Mouse (Mus musculus) CH12.LX (cell line): ENCODE results near the gene Ube2c.

ENCODE experiments used
- CHD2 ChIP-seq: IDR thresholded peaks from 2 replicates; pipeline ENCODE4 v1.6.1; 2011; ENCODE audit warnings: low read length, improper control_type of control experiment
- CTCF ChIP-seq, 2 experiments: IDR thresholded peaks in 1 of 2; conservative IDR thresholded peaks in 1 of 2; 2 replicates each; pipeline ENCODE4 v1.5.1; 2011 to 2012; ENCODE audit warnings: low read depth in 2 of 2, low read length in 2 of 2, improper control_type of control experiment in 1 of 2, inconsistent platforms in 1 of 2, mild to moderate bottlenecking in 1 of 2, moderate library complexity in 1 of 2
- GABPA ChIP-seq: IDR thresholded peaks from 2 replicates; pipeline ENCODE4 v1.6.1; 2012; ENCODE audit warnings: low read depth, low read length, improper control_type of control experiment, inconsistent platforms; ENCODE audit not compliant: insufficient replicate concordance
- HCFC1 ChIP-seq: IDR thresholded peaks from 2 replicates; pipeline ENCODE4 v1.6.1; 2012; ENCODE audit warnings: low read depth, mild to moderate bottlenecking, inconsistent platforms, low read length, improper control_type of control experiment
- JUND ChIP-seq: conservative IDR thresholded peaks from 2 replicates; pipeline ENCODE4 v1.6.1; 2011; ENCODE audit warnings: low read depth, low read length, improper control_type of control experiment
- POLR2A ChIP-seq: IDR thresholded peaks from 2 replicates; pipeline ENCODE4 v1.6.1; 2011; ENCODE audit warnings: low read depth, mild to moderate bottlenecking, improper control_type of control experiment, low read length
- RAD21 ChIP-seq: IDR thresholded peaks from 2 replicates; pipeline ENCODE4 v1.6.1; 2011; ENCODE audit warnings: low read depth, mild to moderate bottlenecking, low read length, improper control_type of control experiment, moderate library complexity
- SMC3 ChIP-seq: IDR thresholded peaks from 2 replicates; pipeline ENCODE4 v1.6.1; 2011; ENCODE audit warnings: low read depth, low read length, improper control_type of control experiment
- UBTF ChIP-seq: IDR thresholded peaks from 2 replicates; pipeline ENCODE4 v1.6.1; 2012; ENCODE audit warnings: low read depth, mild to moderate bottlenecking, inconsistent platforms, low read length, improper control_type of control experiment, moderate library complexity
- ZC3H11A ChIP-seq: IDR thresholded peaks from 2 replicates; pipeline ENCODE4 v1.6.1; 2012; ENCODE audit warnings: low read depth, mild to moderate bottlenecking, inconsistent platforms, low read length, improper control_type of control experiment
- ZMIZ1 ChIP-seq: IDR thresholded peaks from 2 replicates; pipeline ENCODE4 v1.6.1; 2012; ENCODE audit warnings: low read depth, mild to moderate bottlenecking, inconsistent platforms, low read length, improper control_type of control experiment

GRCm38 (mm10) chr2:164787032-164787431, 17.3 kb downstream of the Ube2c start:
- TF ChIP-seq CHD2 (no peak), CTCF (conservative IDR thresholded peaks at IDR 0.05 in 1 of 2, IDR thresholded peaks at IDR 0.05 in 1 of 2; ENCODE audit: low read depth in 2 of 2, low read length in 2 of 2) (no peak), POLR2A (no peak), RAD21 (no peak), SMC3 (no peak), GABPA (no peak), JUND (no peak), ZMIZ1 (no peak), HCFC1 (no peak), ZC3H11A (no peak), UBTF (no peak)
